Mouse (Mus musculus) T-cell, adult 2 months (primary cell): Measurements from ENCODE around the gene Leap2.

ENCODE experiments used
- DNase-seq: peaks from one replicate; pipeline ENCODE4 v3.0.0; 2022; ENCODE audit warnings: low spot score

The Leap2 gene

DNA sequence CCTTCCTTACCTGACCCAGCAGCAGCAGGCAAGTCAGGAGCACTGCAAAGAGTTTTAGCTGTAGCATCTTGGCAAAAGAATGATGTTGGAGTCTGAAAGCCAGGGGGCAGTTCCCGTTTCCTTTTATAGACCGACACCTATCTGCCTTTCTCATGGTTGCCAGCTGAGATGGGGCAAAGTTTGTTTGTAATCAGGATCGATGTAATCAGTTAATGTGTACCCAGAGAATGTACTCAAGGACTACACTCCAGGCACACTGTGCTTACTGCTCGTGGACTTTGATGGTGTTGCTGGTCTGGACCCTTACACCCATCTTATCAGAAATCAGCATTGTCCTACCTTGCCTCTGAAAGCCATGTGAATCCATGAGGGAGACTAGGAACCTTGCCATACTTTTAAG, at the start of gene Leap2:
Leap2 (minus strand) TSS at position 135 of the 400 bp plus-strand sequence.
- DNase-seq = no peak

DNA sequence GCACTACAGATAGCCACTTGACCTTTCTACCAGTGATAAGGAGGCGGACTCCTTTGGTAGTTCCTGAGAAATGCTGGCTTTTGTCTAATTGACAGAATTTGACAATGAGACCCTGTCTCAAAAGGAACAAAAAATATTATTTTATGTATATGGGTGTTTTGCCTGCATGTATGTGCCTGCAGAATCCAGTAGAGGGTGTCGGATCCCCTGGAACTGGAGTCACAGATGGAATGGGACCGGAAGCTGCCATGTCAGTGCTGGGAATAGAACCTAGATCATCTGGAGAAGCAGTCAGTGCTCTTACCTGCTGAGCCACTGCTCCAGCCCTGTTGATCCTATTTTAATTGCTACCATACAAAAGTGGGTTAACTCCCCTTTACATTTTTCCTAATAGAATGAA, 49.7 kb upstream of the Leap2 start:
- no peak for DNase-seq

- peak; percentile 80 for DNase-seq
Observed at GRCm38 (mm10) chr11:53469968-53470695, 47.2 kb upstream of the Leap2 start, which contains the start of gene Gm9837. Gene Gm9837 (minus strand): TSS chr11:53470479.

DNA sequence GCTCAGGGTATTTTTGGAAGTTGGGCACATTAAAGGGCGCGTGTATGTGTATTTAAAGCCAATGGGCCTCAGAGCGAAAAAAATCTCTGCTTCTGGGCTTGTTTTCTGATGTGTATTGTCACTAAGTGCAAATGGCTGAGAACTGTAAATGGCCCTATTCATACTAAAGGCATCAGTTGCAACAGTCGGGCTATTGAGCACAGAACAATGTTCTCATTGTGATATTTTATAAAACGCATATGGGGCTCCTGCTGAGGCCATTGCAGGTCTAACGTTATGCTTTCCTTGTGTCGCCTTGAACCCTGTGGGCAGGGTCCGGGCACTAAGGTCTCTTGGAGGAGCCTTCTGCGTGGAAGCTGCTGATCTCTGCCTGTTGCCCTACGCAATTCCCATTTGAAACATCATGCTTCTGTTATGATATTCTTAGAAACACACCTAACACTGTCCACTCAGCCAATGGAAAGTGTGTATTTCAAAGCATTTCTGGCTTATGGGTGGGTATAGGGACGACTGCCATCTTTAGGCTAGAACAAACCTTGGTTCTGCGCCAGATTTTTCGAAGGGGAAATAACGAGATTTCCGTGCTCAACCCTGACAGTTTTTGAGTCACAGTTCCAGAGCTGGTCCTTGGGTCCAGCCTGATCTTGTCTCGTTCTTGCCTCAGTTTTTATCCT, 46.5 kb upstream of the Leap2 start:
- DNase-seq = no peak

DNA sequence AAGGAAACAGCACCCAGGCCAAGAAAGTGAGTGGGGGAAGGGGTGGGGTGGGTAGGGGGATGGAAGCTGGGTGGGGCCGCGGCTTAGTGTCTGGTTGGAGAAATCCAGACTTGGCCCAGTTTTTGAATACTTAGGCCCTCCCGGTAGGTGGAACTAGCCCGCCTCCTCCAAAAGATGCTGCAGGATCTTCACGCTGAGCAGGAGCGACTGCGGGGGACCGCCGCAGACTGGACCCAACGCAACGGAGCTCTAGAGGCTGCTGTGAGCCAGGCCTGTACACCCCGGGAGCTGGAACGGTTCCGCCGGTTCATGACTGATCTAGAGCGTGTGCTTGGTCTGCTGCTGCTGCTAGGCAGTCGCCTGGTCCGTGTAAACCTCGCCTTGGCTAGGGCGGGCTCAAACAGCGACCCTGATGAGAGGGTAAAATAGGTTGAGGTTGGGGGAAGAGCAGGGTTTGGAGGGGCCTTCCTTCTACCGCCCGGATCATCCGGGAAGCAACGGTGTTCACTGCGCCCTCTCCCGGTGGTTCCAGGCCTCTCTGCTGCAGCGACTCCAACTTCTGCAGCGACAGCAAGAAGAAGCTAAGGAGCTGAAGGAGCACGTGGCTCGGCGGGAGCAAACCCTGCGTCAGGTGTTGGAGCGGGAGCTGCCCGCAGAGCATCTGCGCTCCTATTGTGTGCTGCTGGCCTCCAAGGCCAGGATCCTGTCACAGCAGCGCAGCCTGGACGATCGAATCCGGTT, 43.4 kb upstream of the Leap2 start:
- DNase-seq = no peak

DNA sequence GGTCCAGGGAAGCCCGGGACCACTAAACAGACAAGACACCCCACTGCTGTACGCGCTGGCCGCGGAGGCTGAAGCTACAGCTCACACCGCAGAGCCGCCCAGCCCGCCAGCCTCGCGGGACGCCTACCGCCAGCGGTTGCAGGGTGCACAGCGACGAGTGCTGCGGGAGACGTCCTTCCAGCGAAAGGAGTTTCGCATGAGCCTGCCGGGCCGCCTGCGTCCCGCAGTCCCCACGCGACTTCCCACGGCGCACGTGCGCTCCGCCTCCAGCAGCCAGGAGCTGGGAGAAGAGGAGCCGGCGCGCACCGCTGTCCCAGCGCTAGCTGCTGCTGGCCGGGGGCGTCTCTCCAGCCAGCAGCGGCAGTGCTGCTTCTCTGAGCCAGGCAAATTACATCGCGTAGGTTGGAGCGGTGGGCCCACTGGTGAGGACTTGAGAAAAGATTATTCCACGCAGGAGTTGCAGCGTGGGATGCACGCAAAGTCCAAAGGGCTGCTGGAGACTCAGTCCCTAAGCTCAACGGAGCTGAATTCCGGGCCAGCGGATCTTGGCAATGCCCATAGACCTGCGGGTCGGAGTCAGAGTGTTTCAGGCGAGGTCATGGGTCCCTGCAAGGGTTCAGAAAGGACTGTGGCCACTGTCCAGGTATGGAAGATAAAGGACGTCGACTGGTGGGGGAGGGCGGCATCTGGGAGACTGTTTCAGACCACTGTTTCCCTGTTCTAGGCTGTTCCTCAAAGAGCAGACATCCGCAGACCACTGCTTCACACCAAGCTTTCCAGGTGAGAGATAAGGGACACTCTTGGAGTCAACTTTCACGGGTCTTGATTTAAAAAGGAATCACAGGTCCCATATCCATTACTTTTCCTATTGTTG, 40.8 kb upstream of the Leap2 start:
- no peak for DNase-seq

DNA sequence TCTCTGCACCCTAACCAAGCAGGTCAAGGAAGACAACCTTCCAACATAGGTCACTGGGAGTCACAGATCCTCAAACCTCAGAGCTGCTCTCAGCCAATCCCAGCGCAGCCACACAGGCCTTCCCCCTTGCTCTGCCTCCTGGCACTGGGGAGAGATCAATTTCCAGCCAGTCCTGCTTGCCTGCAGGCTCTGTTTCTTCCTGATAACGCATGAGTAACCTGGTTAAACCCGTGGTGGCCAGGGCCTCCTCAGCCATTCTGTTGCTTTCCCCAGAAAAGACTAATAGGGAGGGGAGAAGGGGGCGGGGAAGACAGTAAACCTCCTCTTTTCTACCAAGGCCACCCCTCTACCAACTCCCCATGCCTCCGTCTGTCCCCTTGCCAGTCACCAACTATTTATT, 38.8 kb upstream of the Leap2 start:
- no peak for DNase-seq

- DNase-seq = no peak
Observed at GRCm38 (mm10) chr11:53460192-53460591, 37.2 kb upstream of the Leap2 start.

DNA sequence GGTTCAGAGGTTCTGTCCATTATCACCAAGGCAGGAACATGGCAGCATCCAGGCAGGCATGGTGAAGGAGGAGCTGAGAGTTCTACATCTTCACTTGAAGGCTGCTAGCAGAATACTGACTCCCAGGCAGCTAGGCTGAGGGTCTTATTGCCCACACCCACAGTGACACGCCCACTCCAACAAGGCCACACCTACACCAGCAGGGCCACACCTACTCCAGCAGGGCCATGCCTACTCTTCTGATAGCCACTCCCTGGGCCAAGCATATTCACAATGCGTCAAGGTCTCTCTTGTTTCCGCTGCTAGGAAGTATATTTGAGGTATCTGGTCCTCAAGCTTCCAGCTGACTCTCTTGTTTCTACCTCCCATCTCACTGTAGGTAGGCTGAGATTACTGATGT, 36.0 kb upstream of the Leap2 start:
- no peak for DNase-seq

DNA sequence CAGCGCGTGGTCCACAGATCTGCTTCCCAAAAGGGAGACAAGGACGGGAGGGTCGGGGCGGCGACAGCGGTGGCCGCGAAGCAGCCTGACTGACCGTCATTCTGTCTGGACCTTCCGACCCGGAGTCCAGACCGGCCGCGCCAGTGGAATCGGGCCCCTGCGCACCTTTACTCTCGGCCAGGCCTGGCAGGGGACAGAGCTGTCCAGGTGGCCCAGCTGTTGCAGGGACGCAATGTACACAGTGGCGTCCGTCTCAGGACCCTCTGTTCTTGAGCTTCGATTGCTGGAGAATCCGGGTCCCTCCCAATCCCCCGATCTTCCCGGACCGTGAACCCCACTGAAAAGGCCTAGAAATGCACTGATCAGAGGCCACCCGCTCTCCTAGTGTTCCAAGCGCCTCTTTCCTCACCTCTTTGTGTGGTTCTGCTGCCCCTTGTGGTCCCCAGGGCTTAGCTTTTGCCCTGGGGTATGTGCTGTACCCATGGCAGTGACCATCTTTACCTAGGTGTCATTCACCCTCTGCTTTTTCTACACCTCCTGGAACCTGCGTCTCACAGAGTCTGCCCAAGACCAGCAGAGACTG, 34.5 kb upstream of the Leap2 start:
- DNase-seq = no peak

- no peak for DNase-seq
Observed at GRCm38 (mm10) chr11:53456474-53457371, 33.8 kb upstream of the Leap2 start, which contains the start of the genes Gm10447 and Shroom1. Gene Gm10447 (minus strand): TSS chr11:53457110. Gene Shroom1 (plus strand): TSS chr11:53457205.

- no peak for DNase-seq
Observed at GRCm38 (mm10) chr11:53453031-53453430, 30.1 kb upstream of the Leap2 start.

- DNase-seq = no peak
Observed at GRCm38 (mm10) chr11:53452396-53452795, 29.4 kb upstream of the Leap2 start.

DNA sequence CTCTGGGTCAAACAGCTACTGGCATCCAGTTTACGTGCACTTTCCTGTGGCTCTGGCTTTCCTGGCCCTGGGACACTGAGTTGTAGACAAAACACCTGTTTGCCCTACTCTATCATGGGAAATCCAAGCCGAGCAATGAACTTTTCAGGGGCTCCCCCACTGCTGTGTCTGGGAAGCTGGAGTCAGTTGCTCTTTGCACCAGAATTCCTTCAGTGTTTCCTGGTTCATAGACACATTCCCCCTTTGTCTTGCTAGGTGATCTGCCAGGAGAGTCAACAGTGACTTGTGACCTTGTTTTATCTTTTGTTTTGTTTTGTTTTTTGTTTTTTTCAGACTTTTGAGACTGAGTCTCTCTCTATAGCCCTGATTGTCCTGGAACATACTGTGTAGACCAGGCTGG, 28.4 kb upstream of the Leap2 start:
- no peak for DNase-seq

DNA sequence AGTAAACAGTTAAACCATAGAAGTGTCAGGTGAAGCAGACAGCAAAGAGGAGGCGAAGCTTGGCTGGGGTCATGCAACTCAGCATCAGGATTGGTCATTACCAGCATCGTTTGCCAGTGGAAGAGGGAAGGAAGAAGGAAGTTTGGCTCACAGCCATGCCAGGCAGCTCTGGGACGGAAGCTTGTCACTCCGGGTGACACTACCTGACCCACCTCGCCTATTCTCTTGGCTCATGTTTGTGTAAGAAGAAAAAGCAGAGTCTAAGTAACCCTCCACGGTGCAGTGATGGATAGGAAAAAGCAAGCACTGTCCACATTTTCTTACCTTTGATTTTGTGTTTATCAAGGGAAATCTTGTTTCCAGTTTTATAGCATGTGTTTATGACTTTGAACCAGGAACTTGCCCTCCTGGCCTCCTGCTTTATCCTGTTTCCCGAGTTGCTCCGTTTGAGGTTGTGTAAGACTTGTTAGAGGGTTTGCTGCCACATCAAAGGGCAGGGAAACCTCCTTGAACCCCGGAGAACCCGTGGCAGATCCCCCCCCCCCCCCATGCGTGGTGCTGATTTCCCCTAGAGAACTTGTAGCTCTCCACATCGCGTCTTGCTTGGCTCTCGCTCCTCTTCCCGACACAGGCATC, 27.2 kb upstream of the Leap2 start:
- peak; percentile 34 for DNase-seq

GRCm38 (mm10) chr11:53448529-53448928, 25.6 kb upstream of the Leap2 start:
- no peak for DNase-seq

GRCm38 (mm10) chr11:53447996-53448395, 25.0 kb upstream of the Leap2 start:
- DNase-seq = no peak

- DNase-seq = no peak
Observed at GRCm38 (mm10) chr11:53446183-53446582, 23.2 kb upstream of the Leap2 start.

- no peak for DNase-seq
Observed at GRCm38 (mm10) chr11:53445562-53445961, 22.6 kb upstream of the Leap2 start.

DNA sequence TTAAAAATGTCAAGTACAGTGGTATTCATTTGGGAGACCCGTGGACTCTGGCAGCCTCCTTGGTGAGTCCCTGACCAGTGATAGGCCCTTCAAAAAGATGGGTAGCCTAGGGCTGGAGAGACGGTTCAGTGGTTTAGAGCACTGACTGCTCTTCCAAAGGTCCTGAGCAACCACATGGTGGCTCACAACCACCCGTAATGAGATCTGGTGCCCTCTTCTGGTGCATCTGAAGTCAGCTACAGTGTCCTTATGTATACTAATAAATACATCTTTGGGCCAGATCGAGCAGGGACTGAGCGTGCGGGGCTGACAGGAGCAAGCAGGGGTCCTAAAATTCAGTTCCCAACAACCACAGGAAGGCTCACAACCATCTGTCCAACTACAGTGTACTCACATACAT, 20.9 kb upstream of the Leap2 start:
- DNase-seq = peak; percentile 56
